Mouse (Mus musculus): ENCODE measurements around the gene Shisal1. TPM values are rescaled to one million over a fixed set of nuclear protein-coding genes. Genes with fewer than 3 reads are reported as not detected.

Gene Shisal1
- polyA plus RNA-seq, 1 experiment: 2.2 TPM

DNA sequence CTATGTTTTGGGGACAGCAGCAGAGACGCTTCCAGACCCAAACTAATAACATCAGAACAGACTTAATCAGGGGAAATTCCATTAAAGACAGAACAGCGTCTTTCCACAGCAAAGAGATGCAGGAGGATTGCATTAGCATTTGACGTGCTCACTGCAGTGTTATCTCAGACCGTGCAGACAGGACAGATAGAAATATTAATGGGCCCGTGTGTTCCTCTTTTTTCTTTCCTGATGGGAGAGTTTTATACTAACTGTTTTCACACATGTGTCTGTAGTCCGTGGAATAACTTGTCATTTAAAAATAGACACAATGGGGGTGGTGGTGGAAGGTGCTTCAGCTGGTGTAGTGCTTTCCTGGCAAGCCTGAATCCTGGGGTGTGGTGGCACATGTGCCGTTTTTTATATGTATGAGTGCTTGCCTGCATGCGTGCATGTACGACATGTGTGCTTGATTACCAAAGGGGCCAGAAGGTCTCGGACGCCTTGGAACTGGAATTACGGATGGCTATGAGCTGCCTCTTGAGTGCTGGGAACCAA is 110.5 kb downstream of the Shisal1 start:
- Histone ChIP-seq H3K79me2 (ENCODE audit: control insufficient read depth, insufficient read depth) (no peaks in the 10 kb centered on the region), H3K4me3 (no peak overlapping the region), H3K36me3 (ENCODE audit: control insufficient read depth, insufficient read depth) (no peaks in the 10 kb centered on the region), H3K4me2 (ENCODE audit: low read depth) (no peak overlapping the region), H3K27me3 (ENCODE audit: control insufficient read depth, insufficient read depth, insufficient read length) (peaks cover 31% of the 10 kb centered on the region), H3ac (ENCODE audit: control insufficient read depth, insufficient read length) (no peak overlapping the region)
- TF ChIP-seq MYOG (IDR thresholded peaks at IDR 0.05; ENCODE audit: control insufficient read depth in 1 of 3, insufficient read depth in 1 of 3, insufficient read length in 2 of 3, low read depth in 2 of 3) (peak in 1 of 3 experiments; percentile 48), TCF3 (IDR thresholded peaks at IDR 0.05; ENCODE audit: insufficient read length, low read depth) (no peak)

DNA sequence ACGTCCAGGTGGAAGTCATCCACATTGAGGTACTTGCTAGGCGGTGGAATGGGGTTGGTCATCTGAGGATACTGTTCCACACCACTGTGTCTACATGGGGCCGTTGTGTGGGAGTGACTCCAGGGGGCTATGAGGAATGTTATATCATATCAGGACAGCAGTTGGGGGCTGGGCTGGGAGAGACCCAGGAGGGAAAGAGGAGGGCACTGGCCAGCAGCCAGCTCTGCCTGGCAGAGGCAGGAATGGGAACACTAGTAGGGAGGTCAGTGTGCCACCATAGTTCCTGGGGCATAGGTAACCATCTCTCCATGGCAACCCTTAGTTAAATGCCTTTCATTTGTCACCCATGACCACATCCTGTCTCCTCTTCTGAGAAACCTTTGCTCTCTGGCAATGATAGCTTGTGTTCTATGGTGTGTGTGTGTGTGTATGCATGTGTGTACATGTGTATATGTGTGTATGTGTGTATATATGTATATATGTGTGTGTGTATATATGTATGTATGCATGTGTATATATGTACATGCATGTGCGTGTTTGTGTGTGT is 115.8 kb downstream of the Shisal1 start:
- no peak overlapping the region for H3ac ChIP-seq (ENCODE audit: control insufficient read depth, insufficient read length)
- no peaks in the 10 kb centered on the region for H3K79me2 ChIP-seq (ENCODE audit: control insufficient read depth, insufficient read depth)
- H3K36me3 ChIP-seq (ENCODE audit: control insufficient read depth, insufficient read depth): no peaks in the 10 kb centered on the region
- no peak overlapping the region for H3K4me2 ChIP-seq (ENCODE audit: low read depth)
- no peak overlapping the region for H3K4me3 ChIP-seq
- TF ChIP-seq POLR2AphosphoS2 (IDR thresholded peaks at IDR 0.05; ENCODE audit: insufficient read length, low read depth): no peak
- H3K27me3 ChIP-seq (ENCODE audit: control insufficient read depth, insufficient read depth, insufficient read length): peaks cover 13% of the 10 kb centered on the region

DNA sequence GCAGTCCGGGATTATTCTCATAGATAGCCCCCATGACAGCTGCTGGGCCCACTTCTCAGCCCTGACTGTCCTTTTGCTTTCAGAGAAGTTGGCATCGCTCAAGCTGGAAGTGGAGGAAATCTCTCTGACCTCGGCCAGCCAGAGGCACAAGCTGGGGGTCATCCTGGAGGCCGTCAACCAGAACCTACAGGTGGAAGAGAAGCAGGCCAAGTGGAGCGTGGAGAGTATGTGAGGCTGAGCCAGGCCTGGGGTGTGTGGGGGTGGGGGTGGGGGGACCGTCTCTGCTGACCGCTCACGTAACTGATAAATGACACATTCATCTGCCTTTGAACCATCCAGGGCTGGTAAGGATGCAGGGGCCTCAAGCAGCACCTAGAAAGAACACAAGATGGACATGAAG is 117.0 kb downstream of the Shisal1 start:
- Histone ChIP-seq H3K27me3 (ENCODE audit: control insufficient read depth, insufficient read depth, insufficient read length) (peaks cover 13% of the 10 kb centered on the region), H3K4me2 (ENCODE audit: low read depth) (no peak overlapping the region), H3K4me3 (no peak overlapping the region), H3ac (ENCODE audit: control insufficient read depth, insufficient read length) (no peak overlapping the region), H3K79me2 (ENCODE audit: control insufficient read depth, insufficient read depth) (no peaks in the 10 kb centered on the region), H3K36me3 (ENCODE audit: control insufficient read depth, insufficient read depth) (no peaks in the 10 kb centered on the region)
- TF ChIP-seq POLR2AphosphoS2 (IDR thresholded peaks at IDR 0.05; ENCODE audit: insufficient read length, low read depth): no peak
- TF ChIP-seq SRF (IDR thresholded peaks at IDR 0.05; ENCODE audit: control insufficient read depth, insufficient read length, low read depth): no peak

Other genes with a start within 250 kb of the Shisal1 start
- 86.2 TPM for gene Parvb, start 215.1 kb downstream of the Shisal1 start, polyA plus RNA-seq (2012; fragmentation: generic; extraction: Trizol)
- gene Parvg, start 123.1 kb downstream of the Shisal1 start, polyA plus RNA-seq (2012; fragmentation: generic; extraction: Trizol): 0.95 TPM
- gene Rtl6, start 110.7 kb upstream of the Shisal1 start, polyA plus RNA-seq (2012; fragmentation: generic; extraction: Trizol): 0.02 TPM
- 8.1 TPM for gene Prr5, start 222.5 kb upstream of the Shisal1 start, polyA plus RNA-seq (2012; fragmentation: generic; extraction: Trizol)

All from myocyte (in vitro differentiated cells).